Mouse (Mus musculus) heart, postnatal 14 days (tissue): ENCODE measurements around the gene Lgi4. TPM values are rescaled to one million over a fixed set of nuclear protein-coding genes. Genes with fewer than 3 reads are reported as not detected.

Source experiments
- DNase-seq, 2 experiments: peaks; one replicate each; pipeline ENCODE4 v3.0.0; 2021 to 2022
- intact Hi-C: fragments of 180-260 bp; cut with DNase I; formaldehyde crosslinking; loops from one replicate; pipeline ENCODE4 v1.15.1; 2025
- total RNA-seq, 2 experiments: library from RNA; stranded (reverse); gene quantifications; 2 replicates each; pipeline ENCODE4 v1.2.3; 2021

Gene Lgi4
- total RNA-seq, 2 experiments from 2014 or later, result 2.8 to 3.5 TPM

DNA sequence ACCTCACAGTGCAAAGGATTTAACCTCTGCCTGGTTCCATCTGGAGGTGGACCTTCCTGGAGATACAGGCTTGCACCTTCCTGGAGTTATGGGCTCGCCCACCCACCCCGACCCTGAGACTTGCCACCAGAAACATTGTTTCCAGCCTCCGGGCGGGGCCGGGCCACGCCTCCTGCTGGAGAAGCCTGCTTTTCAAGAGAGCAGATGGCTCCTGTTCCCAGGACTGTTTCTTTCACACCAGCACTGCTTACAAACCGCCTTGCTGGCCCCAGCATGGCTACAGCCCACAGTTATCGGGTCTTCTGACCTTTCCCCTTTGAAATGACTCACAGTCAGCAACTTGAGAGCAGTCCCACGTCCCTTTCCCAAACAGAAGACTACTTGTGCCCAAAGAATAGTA is 13.2 kb downstream of the Lgi4 start:
- no peak for DNase-seq
- intact Hi-C loops, result loop anchor here (10.0 kb wide), 1 partner anchor 198 kb away; no protein-coding TSS in a partner anchor

DNA sequence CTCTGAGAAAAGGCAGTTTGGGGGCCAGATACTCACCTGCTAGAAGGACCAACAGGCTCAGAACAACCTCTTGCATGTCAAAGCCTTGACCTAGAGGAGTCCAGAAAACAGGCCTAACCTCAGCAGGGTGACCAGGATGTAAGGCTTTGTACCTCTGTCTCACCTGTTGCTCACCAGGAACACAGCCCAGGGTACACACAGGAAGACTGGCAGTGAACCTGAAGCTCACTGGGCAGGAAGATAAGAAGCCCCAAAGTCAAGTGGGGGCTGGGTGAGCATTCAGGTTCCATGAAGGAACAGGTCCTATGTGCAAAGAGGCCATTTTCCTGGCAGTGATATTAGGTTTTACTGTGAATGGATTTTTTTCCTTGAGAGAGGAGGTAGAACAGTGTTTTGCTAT is 14.4 kb downstream of the Lgi4 start:
- intact Hi-C loops, result loop anchor here (10.0 kb wide), 1 partner anchor 199 kb away; no protein-coding TSS in a partner anchor

DNA sequence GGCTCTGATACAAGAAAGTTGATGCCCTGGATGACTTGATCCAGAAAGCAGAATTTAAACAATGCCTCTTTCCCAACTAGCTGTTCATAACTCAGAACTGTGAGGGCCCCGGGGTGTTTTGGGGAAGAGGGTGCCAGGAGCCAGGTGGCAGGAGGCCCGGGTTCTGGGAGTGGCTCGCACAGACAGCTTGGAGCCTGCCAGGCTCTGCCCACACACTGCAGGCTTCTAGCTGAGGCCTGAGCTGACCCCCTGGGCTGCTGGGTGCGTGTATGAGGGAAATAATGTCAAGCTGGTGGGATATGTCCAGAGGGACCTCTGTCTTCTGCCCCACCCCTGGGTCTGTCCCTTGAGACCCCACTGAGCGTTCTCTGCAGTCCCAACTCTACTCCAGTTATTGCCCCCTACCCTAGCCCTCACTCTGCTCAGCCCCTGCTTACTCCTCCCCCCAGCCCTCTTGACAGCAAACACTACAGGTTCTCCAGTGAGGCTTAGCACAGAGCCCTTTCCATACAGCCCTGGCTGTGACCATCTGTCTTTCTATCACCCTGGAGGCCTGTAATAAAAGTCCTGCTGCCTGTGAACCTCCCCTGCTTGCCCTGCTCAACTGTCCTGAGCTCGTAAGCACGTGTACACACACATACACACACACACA is 15.0 kb downstream of the Lgi4 start:
- DNase-seq, result no peak
- intact Hi-C loops, result loop anchor here (10.0 kb wide), 1 partner anchor 199 kb away; no protein-coding TSS in a partner anchor

More for the DNA sequence above, 14.4 kb downstream of the Lgi4 start:
- DNase-seq, result no peak

DNA sequence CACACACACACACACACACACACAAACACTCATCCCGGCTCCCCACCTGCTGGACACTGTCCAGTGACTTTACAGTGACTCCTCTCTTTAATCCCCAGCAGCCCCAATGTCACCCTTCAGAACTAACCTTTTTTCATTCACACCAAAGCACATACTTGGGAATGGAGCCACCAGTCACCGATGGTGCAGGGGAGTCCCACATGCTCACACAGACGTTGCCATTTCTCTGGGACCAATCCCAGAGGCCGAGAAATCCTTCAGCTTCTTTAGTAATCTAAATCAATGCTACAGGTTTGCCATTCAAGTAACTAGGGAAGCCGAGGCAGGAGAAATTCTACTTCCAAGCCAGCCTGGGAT is 15.5 kb downstream of the Lgi4 start:
- intact Hi-C loops, result loop anchor here (10.0 kb wide), 1 partner anchor 200 kb away; no protein-coding TSS in a partner anchor

DNA sequence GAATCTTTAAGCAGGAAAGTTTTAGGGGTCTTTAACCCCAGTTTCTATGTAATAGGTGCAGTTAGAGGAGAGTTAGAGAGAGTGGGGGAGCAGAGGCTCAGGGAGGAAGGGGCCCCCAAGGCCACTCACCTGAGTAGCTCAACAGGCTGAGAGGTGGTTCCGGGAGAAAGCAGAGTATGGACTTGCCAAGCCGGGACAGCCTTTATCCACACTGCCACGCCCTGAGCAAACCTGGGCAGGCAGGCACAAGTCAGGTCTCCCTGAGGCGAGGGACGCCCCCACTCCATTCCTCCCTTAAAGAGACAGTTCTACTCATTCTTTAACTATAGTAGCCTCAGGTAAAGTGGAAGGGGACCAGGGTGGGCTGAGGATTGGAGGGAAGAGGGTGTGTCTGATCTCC is 17.4 kb downstream of the Lgi4 start, which contains the start of gene Fxyd3:
TSS of gene Fxyd3 (minus strand) at position 213 of the 400 bp plus-strand sequence.
- intact Hi-C loops, result loop anchor here (10.0 kb wide), 1 partner anchor 202 kb away; no protein-coding TSS in a partner anchor

More for the DNA sequence above, 15.5 kb downstream of the Lgi4 start:
- no peak for DNase-seq

DNA sequence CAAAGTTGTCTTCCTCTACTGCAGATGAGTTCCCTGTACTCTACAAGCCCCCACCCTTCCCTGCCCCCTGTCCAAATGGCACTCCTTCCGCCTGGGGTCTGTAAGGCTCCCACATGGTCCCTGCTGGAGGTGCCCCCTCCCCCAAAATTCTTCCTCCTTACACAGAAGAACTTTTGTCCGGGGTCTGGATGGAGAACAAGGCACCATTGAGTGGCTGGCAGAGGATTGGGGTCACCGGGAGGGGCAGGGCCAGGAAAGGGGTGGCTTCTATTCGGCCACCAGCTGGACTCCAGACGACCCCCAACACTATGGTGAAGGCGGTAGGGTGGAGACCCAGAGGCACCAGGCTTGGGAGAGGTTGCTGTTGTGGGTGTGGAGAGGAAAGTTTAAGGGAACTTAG is 18.3 kb downstream of the Lgi4 start:
- intact Hi-C loops, result loop anchor here (10.0 kb wide), 1 partner anchor 203 kb away; no protein-coding TSS in a partner anchor
- no peak for DNase-seq

More for the DNA sequence above, 17.4 kb downstream of the Lgi4 start, which contains the start of gene Fxyd3:
- no peak for DNase-seq

DNA sequence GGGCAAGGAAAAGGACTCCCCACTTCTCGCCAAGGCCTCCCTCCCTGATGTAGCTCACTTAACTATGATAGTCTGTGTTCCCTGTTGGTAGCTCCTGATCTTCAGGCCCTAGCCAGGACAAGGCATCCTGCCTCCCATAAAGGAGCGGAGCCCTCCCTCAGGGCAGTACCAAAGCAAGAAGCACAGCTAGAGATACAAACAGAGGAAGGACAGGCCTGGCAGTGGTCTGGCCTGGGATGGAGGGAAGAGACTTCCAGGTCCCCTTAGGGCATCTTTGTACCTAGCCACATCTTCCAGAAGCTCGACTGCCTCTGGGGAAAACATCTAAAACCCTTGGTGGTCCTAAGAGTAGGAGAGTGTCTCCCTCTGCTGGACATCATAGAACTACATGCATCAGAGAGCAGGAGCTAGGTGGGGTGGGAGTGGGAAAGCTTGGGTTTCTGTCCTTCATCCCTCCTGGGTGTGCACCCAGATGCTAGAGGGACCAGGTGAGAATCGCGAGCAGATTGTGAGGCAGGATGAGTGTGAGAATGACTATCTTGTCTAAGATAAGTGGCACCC is 18.8 kb downstream of the Lgi4 start:
- intact Hi-C loops, result loop anchor here (1.0 to 10.0 kb wide), 2 partner anchors 19 to 203 kb away; partner anchors contain the start of gene Lgi4

DNA sequence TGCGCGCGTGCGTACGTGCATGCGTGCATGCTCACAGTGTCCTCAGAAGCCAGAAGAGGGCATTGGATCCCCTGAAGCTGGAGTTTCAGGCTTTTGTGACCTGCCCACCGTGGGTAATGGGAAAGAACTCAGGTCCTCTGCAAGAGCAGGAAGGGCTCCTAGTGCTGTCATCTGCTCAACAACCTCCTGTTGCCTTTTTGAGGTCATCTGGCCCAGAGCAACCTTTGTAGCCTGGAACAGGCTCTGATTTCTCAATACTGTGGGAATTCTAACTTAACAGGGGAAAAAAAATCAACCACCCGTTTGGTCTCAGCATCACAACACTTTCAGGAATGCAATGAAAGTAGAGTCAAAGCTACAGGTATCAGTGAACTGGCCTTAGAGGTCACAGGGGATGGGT is 20.5 kb downstream of the Lgi4 start:
- intact Hi-C loops, result loop anchor here (10.0 kb wide), 1 partner anchor 205 kb away; no protein-coding TSS in a partner anchor
- DNase-seq, result no peak

More for the DNA sequence above, 18.8 kb downstream of the Lgi4 start:
- peak; percentile 30 to 71 for DNase-seq

DNA sequence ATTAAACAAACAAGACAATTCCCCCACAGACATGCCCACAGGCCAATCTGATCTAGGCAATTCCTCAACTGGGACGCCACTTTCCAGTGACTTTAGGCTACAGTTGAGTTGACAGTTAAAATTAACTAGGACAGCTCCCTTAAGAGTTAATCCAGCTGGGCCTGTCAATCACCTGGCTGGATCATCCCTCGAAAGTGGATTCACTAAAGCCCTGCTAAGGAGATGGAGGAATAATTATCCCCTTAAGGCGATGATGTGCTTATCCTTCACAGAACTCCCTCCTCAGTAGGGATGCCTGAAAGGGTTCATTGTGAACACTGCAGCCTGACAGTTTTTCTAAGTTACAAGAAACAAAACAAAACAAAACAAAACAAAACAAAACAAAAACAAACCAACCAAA is 21.5 kb downstream of the Lgi4 start:
- intact Hi-C loops, result no loop called here

DNA sequence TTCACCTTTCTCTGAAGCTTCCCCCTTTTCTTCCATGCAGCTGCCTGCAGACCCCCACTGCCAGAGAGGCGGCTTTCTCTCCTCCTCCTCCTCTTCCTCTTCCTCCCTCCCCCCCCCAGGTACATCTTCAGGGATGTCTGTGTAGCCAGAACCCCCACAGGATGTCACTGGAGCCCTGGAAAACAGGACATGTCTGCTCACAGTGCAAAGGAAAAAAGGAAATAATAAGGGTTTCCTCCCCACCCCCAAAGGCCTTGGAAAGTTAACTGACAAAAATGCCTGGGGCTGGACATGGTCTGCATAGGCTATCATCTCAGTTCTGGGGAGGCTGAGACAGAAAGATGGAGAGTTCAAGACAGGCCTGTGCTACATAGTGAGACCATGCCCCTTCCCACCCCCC is 22.0 kb downstream of the Lgi4 start:
- intact Hi-C loops, result no loop called here

More for the DNA sequence above, 21.5 kb downstream of the Lgi4 start:
- no peak for DNase-seq

DNA sequence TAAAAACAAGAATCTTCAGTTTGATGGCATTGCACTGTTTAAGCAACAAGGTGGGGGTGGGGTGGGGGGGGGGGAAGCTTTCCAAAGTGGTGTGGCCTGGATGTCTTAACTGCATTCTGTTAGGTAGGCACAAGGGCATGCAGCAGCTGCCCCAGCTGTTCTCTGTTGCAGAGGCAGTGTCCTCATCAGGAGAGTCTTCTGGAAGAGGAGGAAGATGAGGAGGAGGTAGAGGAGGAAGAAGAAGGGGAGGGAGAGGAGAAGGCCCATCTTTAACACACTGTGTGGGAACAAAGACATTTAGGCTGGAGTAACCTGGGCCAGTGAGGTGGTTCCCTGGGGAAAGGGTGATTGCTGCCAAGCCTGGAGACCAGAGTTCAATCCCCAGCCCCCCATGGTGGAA is 23.0 kb downstream of the Lgi4 start:
- no peak for DNase-seq
- intact Hi-C loops, result no loop called here

More for the DNA sequence above, 22.0 kb downstream of the Lgi4 start:
- no peak for DNase-seq

DNA sequence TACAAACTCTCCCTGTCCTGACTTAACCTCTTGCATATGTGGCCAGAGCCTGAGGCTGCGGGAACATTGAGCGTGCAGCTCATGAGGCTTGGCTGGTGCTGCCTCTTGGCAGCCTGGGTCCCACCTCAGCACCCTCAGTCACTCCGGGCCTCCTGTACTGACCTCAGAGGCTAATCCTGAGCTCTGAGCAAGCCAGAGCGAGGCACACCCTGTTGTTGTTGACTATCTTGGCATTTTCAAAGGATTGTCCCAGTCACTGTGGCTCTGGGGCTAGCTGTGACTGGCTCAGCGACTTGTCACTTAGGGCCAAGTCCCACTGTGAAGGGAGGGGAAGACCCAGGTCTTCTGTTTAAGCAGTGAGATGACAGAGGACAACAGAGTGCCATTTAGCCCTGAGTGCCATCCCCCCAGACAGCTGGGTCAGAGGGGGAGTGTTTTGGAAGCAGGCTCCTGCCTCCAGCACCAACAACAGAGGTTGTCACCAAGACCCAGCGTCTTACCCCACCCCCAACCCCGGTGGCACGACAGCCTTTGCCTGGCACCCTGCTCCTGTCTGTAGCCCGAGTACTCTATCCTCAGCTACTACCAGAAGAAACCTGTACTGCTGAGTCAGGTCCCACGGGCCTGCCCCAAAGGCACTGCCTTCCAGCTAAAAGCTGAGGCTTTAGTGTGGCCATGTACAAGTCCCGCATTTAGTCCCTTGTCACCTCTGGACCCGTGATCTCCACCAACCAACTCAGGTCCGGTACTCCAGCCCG is 23.9 kb downstream of the Lgi4 start:
- intact Hi-C loops, result no loop called here
- DNase-seq, result peak; percentile 75 to 76

DNA sequence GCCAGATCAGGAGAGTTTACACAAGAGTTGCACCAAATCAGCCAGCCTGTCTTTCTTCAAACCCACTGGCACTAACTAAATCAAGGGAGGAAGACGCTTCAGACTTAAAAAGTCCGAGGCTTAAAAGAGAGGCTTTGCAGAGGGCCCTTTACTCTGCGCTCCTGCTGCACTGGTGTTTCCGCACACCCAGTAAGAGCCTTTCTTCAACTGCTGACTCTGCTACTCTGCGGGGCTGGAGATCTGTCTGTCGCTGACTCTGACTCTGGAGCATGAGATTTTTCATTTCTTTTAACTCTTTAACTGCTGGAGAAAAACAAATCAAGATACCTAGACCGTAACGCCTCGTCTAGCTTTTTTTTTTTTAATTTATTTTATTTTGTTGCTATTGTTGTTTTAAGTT is 25.0 kb downstream of the Lgi4 start:
- intact Hi-C loops, result no loop called here
- DNase-seq, result no peak

DNA sequence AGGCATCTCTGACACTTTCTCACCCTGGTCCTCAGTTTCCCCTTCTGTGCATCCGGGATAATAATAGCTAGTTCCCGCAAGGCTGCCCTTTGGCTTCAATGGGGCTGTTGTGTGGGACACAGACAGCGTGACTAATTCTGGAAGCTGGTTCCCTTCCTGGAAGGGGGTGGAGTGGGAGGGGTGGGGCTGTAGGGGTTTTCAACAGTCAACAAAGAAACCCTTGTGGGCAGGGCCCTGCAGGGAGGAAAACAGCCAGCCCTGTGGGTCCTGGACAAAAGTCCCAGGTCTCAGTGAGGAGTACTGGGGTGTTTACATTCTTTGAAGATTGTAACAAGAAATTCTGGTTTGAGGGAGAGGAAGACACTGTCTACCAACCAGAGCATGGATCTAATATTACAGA is 26.0 kb downstream of the Lgi4 start:
- peak; percentile 54 to 60 for DNase-seq
- intact Hi-C loops, result no loop called here

DNA sequence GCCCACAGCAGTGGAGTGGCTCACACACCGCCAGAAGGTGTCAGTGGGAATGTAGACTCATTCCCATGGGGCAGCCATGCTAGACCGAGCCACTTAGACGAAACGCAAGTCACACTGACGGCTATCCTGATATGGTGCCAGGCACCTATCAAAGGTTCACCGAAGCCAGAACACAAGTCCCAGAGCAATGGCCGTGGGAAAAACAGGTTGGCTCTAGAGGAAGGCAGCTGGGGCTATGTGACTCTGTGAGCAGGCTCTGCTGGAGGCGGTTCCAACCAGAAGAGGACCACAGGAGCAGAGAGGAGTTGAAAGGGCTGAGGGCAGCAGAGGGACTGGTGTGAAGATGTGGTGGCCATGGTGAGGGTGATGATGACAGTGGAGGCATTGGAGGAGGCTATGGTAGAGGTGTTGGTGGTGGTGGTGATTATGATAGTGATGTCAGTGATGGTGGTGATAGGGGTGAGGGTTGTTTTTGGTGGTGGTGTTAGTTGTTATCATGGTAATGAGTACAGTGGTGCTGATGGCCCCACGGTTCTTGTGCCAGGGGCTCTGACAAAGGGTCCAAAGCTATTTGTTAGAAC is 27.1 kb downstream of the Lgi4 start:
- intact Hi-C loops, result no loop called here
- no peak for DNase-seq

DNA sequence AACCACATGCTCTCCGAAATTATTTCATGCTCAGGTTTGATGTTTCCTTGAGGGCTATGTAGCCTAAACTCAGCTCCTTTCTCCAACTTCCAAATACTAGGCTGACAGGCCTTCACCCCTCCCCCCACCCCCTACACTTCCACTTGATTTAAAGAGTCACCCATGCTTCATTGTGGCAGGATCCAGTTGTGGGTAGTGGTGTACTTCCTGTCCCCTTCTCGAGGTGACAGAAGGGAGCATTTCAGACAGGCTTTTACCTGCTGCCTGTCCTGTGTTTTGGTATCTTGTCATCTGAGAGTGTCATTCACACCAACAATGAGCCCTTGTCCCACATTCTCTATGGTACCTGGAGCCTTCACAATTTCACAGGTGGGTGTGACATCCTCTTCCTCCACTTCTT is 28.1 kb downstream of the Lgi4 start:
- no peak for DNase-seq
- intact Hi-C loops, result no loop called here

DNA sequence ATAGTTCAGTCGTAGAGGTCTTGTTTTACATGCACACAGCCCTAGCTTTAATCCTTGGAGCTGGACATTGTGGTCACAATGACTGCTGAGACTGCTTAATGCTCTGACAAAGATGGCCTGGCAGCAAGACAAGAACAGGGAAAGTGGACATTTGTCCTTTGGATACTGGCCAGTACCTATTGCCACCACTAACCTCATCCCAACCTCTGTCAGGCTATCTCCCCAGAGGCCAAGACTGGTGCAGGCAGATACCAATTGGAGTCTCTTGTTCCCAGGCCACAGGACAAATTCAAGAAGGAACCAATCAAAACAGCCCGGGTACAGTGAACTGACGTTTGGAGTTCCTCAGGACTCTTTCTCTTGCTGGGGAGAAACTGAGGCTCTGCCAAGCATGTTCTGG is 29.1 kb downstream of the Lgi4 start:
- DNase-seq, result no peak
- intact Hi-C loops, result no loop called here

DNA sequence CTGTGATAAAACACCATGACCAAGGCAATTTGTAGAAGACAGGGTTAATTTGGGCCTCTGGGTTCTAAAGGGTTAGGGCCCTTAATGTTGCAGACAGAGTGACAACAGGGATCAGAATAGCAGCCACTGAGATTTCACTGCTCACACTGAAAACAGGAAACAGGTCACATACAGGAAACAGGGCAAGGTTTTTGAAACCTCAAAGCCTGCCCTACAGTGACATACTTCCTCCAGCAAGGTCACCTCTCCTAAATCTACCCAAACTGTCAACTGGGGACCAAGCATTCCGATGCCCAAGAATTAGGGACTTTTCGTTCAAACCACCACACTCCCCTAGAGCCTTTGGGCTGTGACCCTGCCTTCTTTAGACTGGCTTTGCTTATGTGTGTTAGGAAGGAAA is 30.6 kb downstream of the Lgi4 start:
- DNase-seq, result no peak
- intact Hi-C loops, result no loop called here

DNA sequence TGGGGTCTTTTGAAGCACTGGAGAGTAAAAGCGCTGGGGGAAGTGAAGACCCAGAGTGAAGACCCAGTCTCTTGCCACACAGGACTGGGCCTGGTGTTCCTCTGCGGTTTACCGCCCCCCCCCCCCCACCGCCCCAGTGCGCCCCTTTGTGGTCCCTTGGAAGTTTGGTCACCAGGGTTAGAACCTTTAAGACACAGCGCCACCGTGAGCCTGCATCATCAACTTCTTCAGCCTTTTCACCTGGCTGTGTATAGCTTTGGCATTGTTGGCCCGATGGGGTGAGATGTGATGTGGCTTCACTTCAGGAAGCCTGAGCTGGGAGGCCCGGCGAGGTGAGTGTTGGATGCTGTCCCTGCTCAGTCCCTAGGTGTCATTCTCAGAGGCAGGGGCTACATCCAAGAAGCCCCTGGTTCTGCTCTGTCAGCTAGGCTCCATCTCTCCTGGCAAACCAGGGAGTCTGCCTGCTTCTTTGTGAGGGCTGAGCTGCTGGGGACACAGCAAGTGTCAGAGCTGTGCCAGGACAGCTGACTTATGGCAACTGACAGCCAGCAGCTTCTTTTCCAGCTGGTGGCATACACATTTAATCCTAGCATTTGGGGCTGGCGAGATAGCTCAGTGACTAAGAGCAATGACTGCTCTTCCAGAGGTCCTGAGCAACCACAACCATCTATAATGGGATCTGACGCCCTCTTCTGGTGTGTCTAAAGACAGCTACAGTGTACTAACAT is 35.8 kb downstream of the Lgi4 start:
- intact Hi-C loops, result no loop called here
- no peak for DNase-seq
